Mouse (Mus musculus): ENCODE results near the gene Inpp5f. TPM values are rescaled to one million over a fixed set of nuclear protein-coding genes. Genes with fewer than 3 reads are reported as not detected.
A peak's percentile ranks its signal among the peaks of the same experiment; 100 is the strongest.
"Not testable (repeated sequence)": the region's sequence is repeated elsewhere in the genome, so short reads cannot be mapped to it uniquely, and the experiment has no call there.

The Inpp5f gene
- total RNA-seq (2014; rRNA removed) (288 and 298 TPM in 2 replicates), polyA plus RNA-seq (2015; fragmentation: Nextera tagmentation; extraction: Ambion mirVana) (385 and 417 TPM in 2 replicates)

GRCm38 (mm10) chr7:128610897-128611798, at the start of gene Inpp5f:
TSS of gene Inpp5f (plus strand) at chr7:128611328.
- H3K4me2 ChIP-seq (ENCODE audit: low read depth, low read length): peak within 1 kb of the TSS; percentile 86
- no peaks in the 10 kb centered on the region for H3K27me3 ChIP-seq (ENCODE audit: insufficient read depth, low read length)
- peak; percentile 20; the same call in 1 of the 2 replicates for TF ChIP-seq CTCF (IDR thresholded peaks at IDR 0.05; ENCODE audit: low read depth)
- no peaks in the 10 kb centered on the region for H3K36me3 ChIP-seq (ENCODE audit: insufficient read depth, low read length)
- WGBS: 3% methylated on average over 49 of the region's 68 CpGs
- ATAC-seq: peak; percentile 100
- peak within 1 kb of the TSS; percentile 82 for H3K27ac ChIP-seq
- no peaks in the 10 kb centered on the region for H3K4me1 ChIP-seq (ENCODE audit: insufficient read depth, low read length)
- peak within 1 kb of the TSS; percentile 95 for H3K4me3 ChIP-seq (ENCODE audit: low read length)
- no peaks in the 10 kb centered on the region for H3K9me3 ChIP-seq (ENCODE audit: low read length)
- H3K9ac ChIP-seq (replicated peaks; ENCODE audit: low read length): peak within 1 kb of the TSS; percentile 89
- DNase-seq (ENCODE audit: low spot score): peak; percentile 98

GRCm38 (mm10) chr7:128563373-128563772, 47.8 kb upstream of the Inpp5f start:
- H3K4me1 ChIP-seq (ENCODE audit: insufficient read depth, low read length): no peaks in the 10 kb centered on the region
- H3K27ac ChIP-seq: no peak overlapping the region
- no peaks in the 10 kb centered on the region for H3K36me3 ChIP-seq (ENCODE audit: insufficient read depth, low read length)
- H3K4me2 ChIP-seq (ENCODE audit: low read depth, low read length): no peak overlapping the region
- no peak for DNase-seq (ENCODE audit: low spot score)
- H3K27me3 ChIP-seq (ENCODE audit: insufficient read depth, low read length): no peaks in the 10 kb centered on the region
- WGBS: 38% methylated on average over 4 of the region's 4 CpGs
- no peak overlapping the region for H3K9ac ChIP-seq (replicated peaks; ENCODE audit: low read length)
- no peak overlapping the region for H3K4me3 ChIP-seq (ENCODE audit: low read length)
- no peaks in the 10 kb centered on the region for H3K9me3 ChIP-seq (ENCODE audit: low read length)
- ATAC-seq: no peak
- peak; percentile 54 for TF ChIP-seq CTCF (IDR thresholded peaks at IDR 0.05; ENCODE audit: low read depth)

- no peak overlapping the region for H3K4me2 ChIP-seq (ENCODE audit: low read depth, low read length)
- no peak overlapping the region for H3K9ac ChIP-seq (replicated peaks; ENCODE audit: low read length)
- no peak overlapping the region for H3K27ac ChIP-seq
- H3K27me3 ChIP-seq (ENCODE audit: insufficient read depth, low read length): no peaks in the 10 kb centered on the region
- 83% methylated on average over 6 of the region's 7 CpGs for WGBS
- H3K9me3 ChIP-seq (ENCODE audit: low read length): no peaks in the 10 kb centered on the region
- ATAC-seq (no peak), DNase-seq (ENCODE audit: low spot score) (no peak)
- H3K4me1 ChIP-seq (ENCODE audit: insufficient read depth, low read length): no peaks in the 10 kb centered on the region
- no peak for TF ChIP-seq CTCF (IDR thresholded peaks at IDR 0.05; ENCODE audit: low read depth)
- H3K4me3 ChIP-seq (ENCODE audit: low read length): no peak overlapping the region
- no peaks in the 10 kb centered on the region for H3K36me3 ChIP-seq (ENCODE audit: insufficient read depth, low read length)
These were observed 44.8 kb upstream of the Inpp5f start for GRCm38 (mm10) chr7:128566311-128566710.

GRCm38 (mm10) chr7:128567561-128568244, 43.4 kb upstream of the Inpp5f start:
- WGBS: 72% methylated on average over 8 of the region's 8 CpGs
- peak overlapping the region; percentile 34; the same call in 1 of the 2 replicates for H3K27ac ChIP-seq
- no peak for TF ChIP-seq CTCF (IDR thresholded peaks at IDR 0.05; ENCODE audit: low read depth)
- no peaks in the 10 kb centered on the region for H3K4me1 ChIP-seq (ENCODE audit: insufficient read depth, low read length)
- H3K9ac ChIP-seq (replicated peaks; ENCODE audit: low read length): no peak overlapping the region
- no peaks in the 10 kb centered on the region for H3K9me3 ChIP-seq (ENCODE audit: low read length)
- H3K4me3 ChIP-seq (ENCODE audit: low read length): no peak overlapping the region
- H3K4me2 ChIP-seq (ENCODE audit: low read depth, low read length): no peak overlapping the region
- H3K36me3 ChIP-seq (ENCODE audit: insufficient read depth, low read length): no peaks in the 10 kb centered on the region
- H3K27me3 ChIP-seq (ENCODE audit: insufficient read depth, low read length): no peaks in the 10 kb centered on the region
- ATAC-seq: no peak
- DNase-seq (ENCODE audit: low spot score): peak; percentile 31

GRCm38 (mm10) chr7:128569429-128569828, 41.7 kb upstream of the Inpp5f start:
- H3K9me3 ChIP-seq (ENCODE audit: low read length); H3K4me3 ChIP-seq (ENCODE audit: low read length); H3K4me1 ChIP-seq (ENCODE audit: insufficient read depth, low read length); ATAC-seq; H3K27ac ChIP-seq; DNase-seq (ENCODE audit: low spot score); H3K4me2 ChIP-seq (ENCODE audit: low read depth, low read length); H3K36me3 ChIP-seq (ENCODE audit: insufficient read depth, low read length); H3K27me3 ChIP-seq (ENCODE audit: insufficient read depth, low read length); H3K9ac ChIP-seq (replicated peaks; ENCODE audit: low read length): not testable (repeated sequence)
- 95% methylated on average over 2 of the region's 2 CpGs for WGBS

- WGBS: 93% methylated on average over 8 of the region's 8 CpGs
- H3K4me1 ChIP-seq (ENCODE audit: insufficient read depth, low read length): no peaks in the 10 kb centered on the region
- H3K9ac ChIP-seq (replicated peaks; ENCODE audit: low read length): no peak overlapping the region
- no peaks in the 10 kb centered on the region for H3K9me3 ChIP-seq (ENCODE audit: low read length)
- H3K27me3 ChIP-seq (ENCODE audit: insufficient read depth, low read length): no peaks in the 10 kb centered on the region
- H3K4me2 ChIP-seq (ENCODE audit: low read depth, low read length): no peak overlapping the region
- no peak for TF ChIP-seq CTCF (IDR thresholded peaks at IDR 0.05; ENCODE audit: low read depth)
- no peak for ATAC-seq
- no peak for DNase-seq (ENCODE audit: low spot score)
- no peak overlapping the region for H3K4me3 ChIP-seq (ENCODE audit: low read length)
- H3K36me3 ChIP-seq (ENCODE audit: insufficient read depth, low read length): no peaks in the 10 kb centered on the region
- H3K27ac ChIP-seq: no peak overlapping the region
These were observed 41.0 kb upstream of the Inpp5f start for GRCm38 (mm10) chr7:128569987-128570656.

DNA sequence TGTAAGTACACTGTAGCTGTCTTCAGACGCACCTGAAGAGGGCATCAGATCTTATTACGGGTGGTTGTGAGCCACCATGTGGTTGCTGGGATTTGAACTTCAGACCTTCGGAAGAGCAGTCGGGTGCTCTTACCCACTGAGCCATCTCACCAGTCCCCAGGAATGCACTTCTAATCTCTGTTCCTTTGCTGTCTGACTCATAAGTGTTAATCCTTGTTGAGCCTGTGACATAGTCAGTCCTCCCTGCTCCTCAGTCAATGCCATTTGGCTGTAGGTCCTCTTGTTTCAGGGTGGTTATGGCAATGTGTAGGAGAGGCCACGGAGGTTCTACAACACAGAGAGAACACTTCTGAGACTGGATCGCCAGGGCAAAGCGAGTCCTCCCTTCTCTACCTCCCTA, 40.5 kb upstream of the Inpp5f start:
- not testable (repeated sequence) for H3K9me3 ChIP-seq (ENCODE audit: low read length); H3K4me1 ChIP-seq (ENCODE audit: insufficient read depth, low read length); H3K4me2 ChIP-seq (ENCODE audit: low read depth, low read length); H3K4me3 ChIP-seq (ENCODE audit: low read length); H3K27me3 ChIP-seq (ENCODE audit: insufficient read depth, low read length); DNase-seq (ENCODE audit: low spot score); H3K27ac ChIP-seq; ATAC-seq; H3K36me3 ChIP-seq (ENCODE audit: insufficient read depth, low read length); H3K9ac ChIP-seq (replicated peaks; ENCODE audit: low read length)
- WGBS: 88% methylated on average over 7 of the region's 7 CpGs

All from hindbrain, postnatal 0 days (tissue).